Mouse (Mus musculus): Measurements from ENCODE around the gene Tbkbp1. TPM values are rescaled to one million over a fixed set of nuclear protein-coding genes. Genes with fewer than 3 reads are reported as not detected.
"Not testable (repeated sequence)": the region's sequence is repeated elsewhere in the genome, so short reads cannot be mapped to it uniquely, and the experiment has no call there.

Tbkbp1 gene
- polyA plus RNA-seq (2015; fragmentation: Nextera tagmentation; extraction: Ambion mirVana), result 1.0 and 1.1 TPM in 2 replicates

DNA sequence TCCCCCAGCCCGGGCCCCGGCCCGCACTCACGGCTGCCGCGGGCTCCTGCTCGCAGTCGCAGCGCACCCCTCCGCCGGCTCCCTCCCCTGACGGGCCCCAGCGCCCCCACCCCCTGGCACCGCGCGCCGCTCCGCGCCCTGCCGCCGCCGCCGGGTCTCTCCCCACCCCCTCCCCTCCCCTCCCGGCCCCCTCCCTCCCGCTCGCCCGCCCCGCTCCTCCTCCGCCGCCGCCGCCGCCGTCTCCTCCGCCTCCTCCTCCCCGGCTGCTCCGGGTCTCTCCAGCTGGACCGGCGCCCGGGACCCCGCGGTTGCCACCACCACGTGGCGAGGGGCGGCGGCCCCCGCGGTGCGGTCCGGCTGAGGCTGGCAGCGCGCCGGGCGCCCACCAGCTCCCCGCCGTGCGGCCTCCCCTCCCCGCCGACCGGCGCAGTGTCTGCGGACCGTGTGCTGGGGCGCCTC lies at the start of gene Tbkbp1:
Tbkbp1 (minus strand) TSS at position 153 of the 459 bp plus-strand sequence.
- Histone ChIP-seq H3K4me3 (replicated peaks) (peak within 1 kb of the TSS; percentile 64), H3K27me3 (peaks cover 63% of the 10 kb centered on the region), H3K4me1 (replicated peaks) (peaks cover 43% of the 10 kb centered on the region), H3K36me3 (peaks cover 18% of the 10 kb centered on the region), H3K4me2 (peak within 1 kb of the TSS; percentile 79), H3K9ac (peak within 1 kb of the TSS; percentile 64), H3K9me3 (replicated peaks) (no peaks in the 10 kb centered on the region), H3K27ac (peak within 1 kb of the TSS; percentile 73)
- 0% methylated on average over 14 of the region's 64 CpGs for WGBS (ENCODE audit: insufficient replicate concordance)
- ATAC-seq (ENCODE audit: low read depth) (no peak), DNase-seq (no peak)

DNA sequence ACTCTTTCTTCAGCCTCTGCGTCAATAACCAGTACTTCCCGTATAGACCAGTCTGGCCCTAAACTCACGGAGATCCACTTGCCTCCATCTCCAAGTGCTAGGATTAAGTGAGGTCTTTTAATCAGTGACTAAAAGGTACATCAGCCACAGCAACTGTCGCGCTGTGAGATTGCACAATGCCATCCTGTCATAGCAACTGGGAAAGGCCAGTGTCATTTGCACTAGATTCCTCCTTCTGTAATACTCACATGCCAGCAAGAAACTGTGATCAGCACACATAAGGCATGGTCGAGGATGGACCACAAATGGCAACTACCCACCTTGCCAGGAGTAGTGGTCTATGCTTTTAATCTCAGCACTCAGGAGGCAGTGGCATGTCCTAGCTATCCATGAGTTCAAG lies 48.2 kb upstream of the Tbkbp1 start:
- H3K4me3 ChIP-seq (replicated peaks), result no peak overlapping the region
- no peaks in the 10 kb centered on the region for H3K4me1 ChIP-seq (replicated peaks)
- H3K36me3 ChIP-seq, result 0 out of 2 replicates have a peak, but pooled peaks cover under 1% of the 10 kb centered on the region
- H3K27ac ChIP-seq, result no peak overlapping the region
- ATAC-seq (ENCODE audit: low read depth) (0 out of 2 replicates have a peak, but pooled peaks have one; percentile 20), DNase-seq (no peak)
- no peak overlapping the region for H3K4me2 ChIP-seq
- H3K9me3 ChIP-seq (replicated peaks), result no peaks in the 10 kb centered on the region
- H3K9ac ChIP-seq, result no peak overlapping the region
- H3K27me3 ChIP-seq, result 0 out of 2 replicates have a peak, but pooled peaks cover 7% of the 10 kb centered on the region
- WGBS (ENCODE audit: insufficient replicate concordance), result 62% methylated on average over 6 of the region's 6 CpGs

DNA sequence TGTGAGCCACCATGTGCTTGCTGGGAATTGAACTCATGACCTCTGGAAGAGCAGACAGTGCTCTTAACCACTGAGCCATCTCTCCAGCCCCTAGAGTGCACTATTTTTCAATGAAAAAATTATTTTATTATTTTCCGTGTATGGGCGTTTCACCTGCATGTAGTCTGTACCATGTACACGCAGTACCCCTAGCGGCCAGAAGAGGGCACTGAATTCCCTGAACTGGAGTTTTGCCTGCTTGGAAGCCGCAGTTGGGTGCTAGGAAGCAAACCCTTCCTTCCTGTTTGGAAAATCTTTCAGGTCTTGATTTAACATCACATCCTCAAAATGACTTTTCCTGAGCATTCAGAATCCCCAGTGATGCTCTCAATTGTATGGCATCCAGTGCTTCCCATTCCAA lies 47.3 kb upstream of the Tbkbp1 start:
- Histone ChIP-seq H3K4me2 (no peak overlapping the region), H3K9ac (no peak overlapping the region), H3K27me3 (0 out of 2 replicates have a peak, but pooled peaks cover 7% of the 10 kb centered on the region), H3K27ac (no peak overlapping the region), H3K4me3 (replicated peaks) (no peak overlapping the region), H3K9me3 (replicated peaks) (no peaks in the 10 kb centered on the region), H3K4me1 (replicated peaks) (no peaks in the 10 kb centered on the region), H3K36me3 (0 out of 2 replicates have a peak, but pooled peaks cover 2% of the 10 kb centered on the region)
- DNase-seq (peak; percentile 53), ATAC-seq (ENCODE audit: low read depth) (no peak)
- 15% methylated on average over 5 of the region's 5 CpGs for WGBS (ENCODE audit: insufficient replicate concordance)

DNA sequence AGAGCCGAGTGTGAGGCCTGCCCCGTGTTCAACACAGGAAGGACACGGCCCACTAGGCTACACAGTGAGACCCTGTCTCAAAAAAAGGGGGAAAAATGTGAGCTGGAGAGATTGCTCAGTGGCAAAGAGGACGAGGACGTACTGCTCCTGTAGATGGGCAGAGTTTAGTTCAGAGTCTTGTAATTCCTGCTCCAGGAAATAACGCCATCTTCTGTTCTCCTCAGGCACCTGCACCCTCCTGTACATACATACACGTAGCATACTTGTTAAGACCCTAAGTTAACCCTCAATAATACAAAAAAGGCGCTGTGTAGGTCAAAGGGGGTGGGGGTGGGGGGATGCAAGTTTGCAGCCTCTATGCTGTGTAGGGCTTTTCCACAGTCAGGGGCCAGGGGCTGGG lies 45.7 kb upstream of the Tbkbp1 start:
- 66% methylated on average over 8 of the region's 8 CpGs for WGBS (ENCODE audit: insufficient replicate concordance)
- H3K4me2 ChIP-seq, result no peak overlapping the region
- H3K4me3 ChIP-seq (replicated peaks), result no peak overlapping the region
- ATAC-seq (ENCODE audit: low read depth) (no peak), DNase-seq (no peak)
- H3K27ac ChIP-seq, result no peak overlapping the region
- no peak overlapping the region for H3K9ac ChIP-seq
- H3K4me1 ChIP-seq (replicated peaks), result no peaks in the 10 kb centered on the region
- 0 out of 2 replicates have a peak, but pooled peaks cover 7% of the 10 kb centered on the region for H3K27me3 ChIP-seq
- H3K9me3 ChIP-seq (replicated peaks), result no peaks in the 10 kb centered on the region
- 0 out of 2 replicates have a peak, but pooled peaks cover 2% of the 10 kb centered on the region for H3K36me3 ChIP-seq

DNA sequence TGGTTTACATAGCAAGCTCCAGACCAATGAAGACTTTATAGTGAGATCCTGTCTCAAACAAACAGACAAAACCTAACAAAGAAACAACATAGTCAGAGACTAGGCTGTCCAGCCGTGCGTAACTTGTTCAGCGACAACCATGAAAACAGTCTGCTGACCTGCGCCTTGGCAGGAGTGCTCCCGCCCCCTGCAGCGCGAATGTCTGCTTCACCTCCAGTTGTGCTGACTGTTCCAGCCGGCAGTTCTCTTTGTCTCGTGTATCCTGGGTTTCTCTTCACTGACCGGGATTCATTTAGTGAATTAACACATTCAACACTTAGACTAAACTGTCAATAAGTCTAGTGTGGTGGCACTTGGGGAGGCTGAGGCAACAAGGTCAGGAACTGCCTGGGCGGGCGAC lies 45.2 kb upstream of the Tbkbp1 start:
- H3K9ac ChIP-seq, result no peak overlapping the region
- H3K4me2 ChIP-seq, result no peak overlapping the region
- H3K4me3 ChIP-seq (replicated peaks), result no peak overlapping the region
- ATAC-seq (ENCODE audit: low read depth) (no peak), DNase-seq (no peak)
- no peak overlapping the region for H3K27ac ChIP-seq
- H3K4me1 ChIP-seq (replicated peaks), result no peaks in the 10 kb centered on the region
- WGBS (ENCODE audit: insufficient replicate concordance), result 68% methylated on average over 12 of the region's 12 CpGs
- H3K36me3 ChIP-seq, result 0 out of 2 replicates have a peak, but pooled peaks cover 2% of the 10 kb centered on the region
- no peaks in the 10 kb centered on the region for H3K9me3 ChIP-seq (replicated peaks)
- 0 out of 2 replicates have a peak, but pooled peaks cover 7% of the 10 kb centered on the region for H3K27me3 ChIP-seq

DNA sequence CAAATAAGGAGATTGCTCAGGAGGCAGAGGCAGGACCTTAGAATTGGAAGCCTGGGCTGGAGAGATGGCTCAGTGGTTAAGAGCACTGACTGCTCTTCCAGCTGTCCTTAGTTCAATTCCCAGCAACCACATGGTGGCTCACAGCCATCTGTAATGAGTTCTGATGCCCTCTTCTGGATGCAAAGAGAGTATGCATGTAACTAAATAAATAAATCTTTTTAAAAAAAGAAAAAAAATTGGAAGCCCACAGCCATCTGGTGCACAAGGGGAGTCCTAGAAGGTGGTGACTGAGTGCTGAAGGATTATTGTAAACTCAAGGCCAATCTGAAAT lies 41.3 kb upstream of the Tbkbp1 start:
- DNase-seq (no peak), ATAC-seq (ENCODE audit: low read depth) (no peak)
- H3K36me3 ChIP-seq, result peaks cover 12% of the 10 kb centered on the region; the same call in 1 of the 2 replicates
- no peak overlapping the region for H3K4me2 ChIP-seq
- no peak overlapping the region for H3K27ac ChIP-seq
- no peak overlapping the region for H3K9ac ChIP-seq
- H3K27me3 ChIP-seq, result no peaks in the 10 kb centered on the region
- no peaks in the 10 kb centered on the region for H3K9me3 ChIP-seq (replicated peaks)
- H3K4me1 ChIP-seq (replicated peaks), result peaks cover 17% of the 10 kb centered on the region
- H3K4me3 ChIP-seq (replicated peaks), result no peak overlapping the region

DNA sequence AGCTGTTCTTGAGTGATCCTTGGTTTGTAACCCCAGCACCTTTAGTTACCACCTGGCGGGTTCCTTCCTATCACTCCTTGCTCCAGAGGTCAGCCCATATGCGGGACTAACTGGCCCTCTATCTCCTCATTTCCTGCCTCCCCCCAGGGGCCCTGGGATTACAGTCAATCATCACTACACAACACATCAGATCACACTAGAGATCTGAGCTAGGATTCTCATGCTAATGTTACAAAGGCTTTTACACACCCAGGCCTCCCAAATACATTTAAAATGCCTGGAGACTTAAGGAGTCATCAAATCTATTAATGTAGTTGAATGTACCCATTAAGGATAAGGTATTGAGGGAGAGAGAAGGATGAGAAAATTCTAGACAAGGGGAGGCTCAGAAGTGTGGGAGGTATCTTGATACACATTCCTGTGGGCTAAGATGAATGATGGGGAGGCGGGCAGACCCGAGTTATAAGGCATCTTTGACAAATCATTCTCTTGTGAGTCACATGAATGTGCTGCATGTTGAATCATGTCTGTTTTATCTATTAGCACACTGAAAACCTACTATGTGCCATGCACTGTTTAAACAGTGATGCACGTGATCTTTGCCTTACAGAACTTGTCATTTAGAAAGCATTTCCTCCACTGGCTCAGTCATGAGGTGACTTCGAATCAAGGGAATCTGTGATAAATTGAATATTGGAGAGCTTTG lies 40.8 kb upstream of the Tbkbp1 start:
- H3K27ac ChIP-seq, result no peak overlapping the region
- no peak for ATAC-seq (ENCODE audit: low read depth)
- no peak for DNase-seq
- 74% methylated on average over 6 of the region's 6 CpGs for WGBS (ENCODE audit: insufficient replicate concordance)
- H3K4me3 ChIP-seq (replicated peaks), result no peak overlapping the region
- peaks cover 17% of the 10 kb centered on the region for H3K4me1 ChIP-seq (replicated peaks)
- no peak overlapping the region for H3K4me2 ChIP-seq
- H3K9me3 ChIP-seq (replicated peaks), result no peaks in the 10 kb centered on the region
- H3K9ac ChIP-seq, result no peak overlapping the region
- peaks cover 12% of the 10 kb centered on the region; the same call in 1 of the 2 replicates for H3K36me3 ChIP-seq
- H3K27me3 ChIP-seq, result no peaks in the 10 kb centered on the region

DNA sequence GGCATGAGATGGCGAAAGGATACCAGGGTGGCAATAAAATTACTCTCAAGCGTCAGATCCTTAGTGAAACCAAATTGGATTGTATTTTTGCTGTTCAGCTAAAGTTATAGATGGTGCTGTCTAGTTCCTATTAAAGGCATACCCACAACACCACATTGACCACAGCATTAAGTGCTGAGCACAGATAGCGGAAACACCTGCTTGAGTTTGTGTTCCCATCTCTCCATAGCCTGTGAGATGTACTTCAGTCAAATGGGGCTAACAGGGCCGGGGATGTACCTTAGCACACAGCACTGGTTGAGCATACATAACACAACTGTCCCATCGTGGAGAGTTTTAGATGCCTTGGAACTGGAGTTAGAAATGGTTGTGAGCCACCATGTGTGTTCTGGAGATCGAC lies 39.7 kb upstream of the Tbkbp1 start:
- Histone ChIP-seq H3K4me1 (replicated peaks) (peaks cover 26% of the 10 kb centered on the region), H3K9ac (no peak overlapping the region), H3K36me3 (peaks cover 16% of the 10 kb centered on the region), H3K27me3 (no peaks in the 10 kb centered on the region), H3K9me3 (replicated peaks) (no peaks in the 10 kb centered on the region), H3K4me2 (no peak overlapping the region), H3K27ac (no peak overlapping the region), H3K4me3 (replicated peaks) (no peak overlapping the region)
- 77% methylated on average over 6 of the region's 6 CpGs for WGBS (ENCODE audit: insufficient replicate concordance)
- no peak for DNase-seq
- ATAC-seq (ENCODE audit: low read depth), result no peak

DNA sequence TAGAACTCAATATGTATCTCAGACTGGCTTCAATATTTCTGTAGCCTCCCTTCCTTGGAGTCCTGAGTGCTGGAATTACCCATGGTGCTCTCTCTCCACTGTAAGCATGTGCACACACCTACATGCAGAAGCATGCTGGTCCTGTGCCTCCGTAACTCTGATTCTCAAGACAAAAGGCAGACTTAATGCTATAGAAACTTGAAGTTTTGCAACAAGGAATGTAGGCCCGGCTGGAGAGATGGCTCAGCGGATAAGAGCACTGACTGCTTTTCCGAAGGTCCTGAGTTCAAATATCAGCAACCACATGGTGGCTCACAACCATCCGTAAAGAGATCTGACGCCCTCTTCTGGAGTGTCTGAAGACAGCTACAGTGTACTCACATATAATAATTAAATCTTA lies 38.4 kb upstream of the Tbkbp1 start:
- H3K27me3 ChIP-seq; H3K9me3 ChIP-seq (replicated peaks); DNase-seq; ATAC-seq (ENCODE audit: low read depth): not testable (repeated sequence)
- peak overlapping the region; percentile 98 for H3K27ac ChIP-seq
- peak overlapping the region; percentile 89 for H3K9ac ChIP-seq
- H3K4me2 ChIP-seq, result peak overlapping the region; percentile 95
- H3K36me3 ChIP-seq, result peaks cover 29% of the 10 kb centered on the region
- peaks cover 39% of the 10 kb centered on the region for H3K4me1 ChIP-seq (replicated peaks)
- H3K4me3 ChIP-seq (replicated peaks), result peak overlapping the region; percentile 94
- 68% methylated on average over 6 of the region's 6 CpGs for WGBS (ENCODE audit: insufficient replicate concordance)

DNA sequence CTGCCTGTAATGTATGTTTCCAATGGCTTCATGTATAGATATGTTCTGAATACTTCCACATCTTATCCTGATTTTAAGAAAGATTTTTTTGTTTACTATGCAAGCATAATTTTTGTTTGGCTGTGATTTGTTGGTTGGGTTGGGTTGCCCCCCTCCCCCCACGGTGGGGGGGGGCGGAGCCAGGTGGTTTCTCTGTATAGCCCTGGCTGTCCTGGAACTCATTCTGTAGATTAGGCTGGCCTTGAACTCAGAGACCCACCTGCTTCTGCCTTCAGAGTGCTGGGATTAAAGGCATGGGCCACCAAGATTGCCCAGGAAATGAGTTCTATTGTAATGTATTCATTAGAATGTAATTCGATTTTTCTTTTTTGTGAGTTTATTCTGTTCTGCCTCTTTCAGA lies 37.9 kb upstream of the Tbkbp1 start:
- H3K9ac ChIP-seq, result peak overlapping the region; percentile 89
- 30% methylated on average over 3 of the region's 3 CpGs for WGBS (ENCODE audit: insufficient replicate concordance)

DNA sequence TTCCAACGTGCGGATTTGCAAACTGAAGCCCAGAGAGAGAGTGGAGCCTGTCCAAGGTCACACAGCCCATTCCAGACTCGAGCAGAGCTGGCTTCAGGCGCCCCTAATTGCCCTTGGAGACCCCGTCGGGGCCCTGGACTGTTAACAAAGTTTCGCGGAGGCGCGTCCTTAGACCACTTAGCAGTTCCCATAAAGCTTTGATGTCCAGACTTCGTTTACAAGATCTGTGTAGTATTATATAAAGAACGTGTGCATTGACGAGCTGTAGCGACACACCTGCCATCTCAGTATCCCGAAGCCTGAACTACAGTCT lies 37.3 kb upstream of the Tbkbp1 start:
- Histone ChIP-seq H3K27me3 (no peaks in the 10 kb centered on the region), H3K4me2 (peak overlapping the region; percentile 95), H3K36me3 (peaks cover 38% of the 10 kb centered on the region), H3K4me1 (replicated peaks) (peaks cover 50% of the 10 kb centered on the region), H3K9ac (peak overlapping the region; percentile 89), H3K9me3 (replicated peaks) (no peaks in the 10 kb centered on the region), H3K27ac (peak overlapping the region; percentile 98), H3K4me3 (replicated peaks) (peak overlapping the region; percentile 94)
- 1% methylated on average over 15 of the region's 15 CpGs for WGBS (ENCODE audit: insufficient replicate concordance)
- DNase-seq (no peak), ATAC-seq (ENCODE audit: low read depth) (no peak)

More for the DNA sequence above, 37.9 kb upstream of the Tbkbp1 start:
- no peak for ATAC-seq (ENCODE audit: low read depth)
- H3K27me3 ChIP-seq, result no peaks in the 10 kb centered on the region
- H3K4me3 ChIP-seq (replicated peaks), result peak overlapping the region; percentile 94
- no peaks in the 10 kb centered on the region for H3K9me3 ChIP-seq (replicated peaks)
- DNase-seq, result no peak
- H3K4me1 ChIP-seq (replicated peaks), result peaks cover 43% of the 10 kb centered on the region
- H3K27ac ChIP-seq, result peak overlapping the region; percentile 98
- H3K4me2 ChIP-seq, result peak overlapping the region; percentile 95
- peaks cover 32% of the 10 kb centered on the region for H3K36me3 ChIP-seq
